Mouse (Mus musculus) retina, embryonic 14.5 days (tissue): Measurements from ENCODE around the gene Rnf213.

ENCODE experiments used
- DNase-seq: peaks from one replicate; pipeline ENCODE4 v3.0.0-alpha.2; 2015; ENCODE audit warnings: low spot score

Rnf213 gene

GRCm38 (mm10) chr11:119435880-119436872 lies 43.3 kb downstream of the Rnf213 start:
- peak; percentile 41 for DNase-seq

- no peak for DNase-seq
Measured at GRCm38 (mm10) chr11:119438776-119439175, 45.9 kb downstream of the Rnf213 start.

GRCm38 (mm10) chr11:119442199-119442598 lies 49.3 kb downstream of the Rnf213 start:
- DNase-seq = no peak

GRCm38 (mm10) chr11:119443442-119443841 lies 50.5 kb downstream of the Rnf213 start:
- no peak for DNase-seq

GRCm38 (mm10) chr11:119456097-119456496 lies 63.2 kb downstream of the Rnf213 start:
- DNase-seq = no peak

- no peak for DNase-seq
Measured at GRCm38 (mm10) chr11:119477876-119478275, 85.0 kb downstream of the Rnf213 start.

- peak; percentile 99 for DNase-seq
Measured at GRCm38 (mm10) chr11:119490861-119491689, 98.2 kb downstream of the Rnf213 start, which contains the start of gene Endov. TSS of gene Endov (plus strand) at chr11:119491347.

GRCm38 (mm10) chr11:119491690-119492087 lies 98.8 kb downstream of the Rnf213 start:
- no peak for DNase-seq

GRCm38 (mm10) chr11:119492830-119493229 lies 99.9 kb downstream of the Rnf213 start:
- no peak for DNase-seq

GRCm38 (mm10) chr11:119493516-119493915 lies 100.6 kb downstream of the Rnf213 start:
- no peak for DNase-seq

- DNase-seq = no peak
Measured at GRCm38 (mm10) chr11:119496147-119496546, 103.2 kb downstream of the Rnf213 start.

GRCm38 (mm10) chr11:119497451-119497850 lies 104.6 kb downstream of the Rnf213 start:
- DNase-seq = no peak

- no peak for DNase-seq
Measured at GRCm38 (mm10) chr11:119499297-119499696, 106.4 kb downstream of the Rnf213 start.

GRCm38 (mm10) chr11:119500011-119500410 lies 107.1 kb downstream of the Rnf213 start:
- DNase-seq = no peak

GRCm38 (mm10) chr11:119503675-119504074 lies 110.8 kb downstream of the Rnf213 start:
- peak; percentile 89 for DNase-seq

GRCm38 (mm10) chr11:119506386-119506785 lies 113.5 kb downstream of the Rnf213 start:
- no peak for DNase-seq

GRCm38 (mm10) chr11:119507772-119508171 lies 114.9 kb downstream of the Rnf213 start:
- DNase-seq = no peak

GRCm38 (mm10) chr11:119509165-119509776 lies 116.4 kb downstream of the Rnf213 start:
- no peak for DNase-seq

- DNase-seq = no peak
Measured at GRCm38 (mm10) chr11:119513038-119513659, 120.2 kb downstream of the Rnf213 start.

- DNase-seq = peak; percentile 31
Measured at GRCm38 (mm10) chr11:119514108-119514860, 121.4 kb downstream of the Rnf213 start.
